Mouse (Mus musculus) embryonic facial prominence, embryonic 13.5 days (tissue): ENCODE data around the gene Tsen54. TPM values are rescaled to one million over a fixed set of nuclear protein-coding genes. Genes with fewer than 3 reads are reported as not detected.
"Not testable (repeated sequence)": the region's sequence is repeated elsewhere in the genome, so short reads cannot be mapped to it uniquely, and the experiment has no call there.

Source experiments
- ATAC-seq: fragments of 200-750 bp; cut with Nextera tagmentation; 2 replicates; pipeline ENCODE4 v1.8.0; 2017; ENCODE audit warnings: low read depth; ENCODE audit not compliant: insufficient number of reproducible peaks, insufficient read depth, low FRiP score, low TSS enrichment
- H3K27ac ChIP-seq: fragments of 300-500 bp; sonication (generic); 2 replicates; pipeline ENCODE4 v1.5.1; 2015; ENCODE audit warnings: moderate library complexity, mild to moderate bottlenecking, inconsistent platforms
- H3K27me3 ChIP-seq: fragments of 300-500 bp; sonication (generic); 2 replicates; pipeline ENCODE4 v1.6.1; 2015; ENCODE audit warnings: mild to moderate bottlenecking, inconsistent platforms
- H3K36me3 ChIP-seq: fragments of 300-500 bp; sonication (generic); 2 replicates; pipeline ENCODE4 v1.6.1; 2015; ENCODE audit warnings: mild to moderate bottlenecking, inconsistent platforms
- H3K4me1 ChIP-seq: fragments of 300-500 bp; sonication (generic); 2 replicates; pipeline ENCODE4 v1.6.1; 2015; ENCODE audit warnings: inconsistent platforms
- H3K4me2 ChIP-seq: fragments of 300-500 bp; sonication (generic); 2 replicates; pipeline ENCODE4 v1.6.1; 2015; ENCODE audit warnings: moderate library complexity, mild to moderate bottlenecking, inconsistent platforms
- H3K4me3 ChIP-seq: fragments of 300-500 bp; sonication (generic); 2 replicates; pipeline ENCODE4 v1.5.1; 2015; ENCODE audit warnings: mild to moderate bottlenecking, inconsistent platforms
- H3K9ac ChIP-seq: fragments of 300-500 bp; sonication (generic); 2 replicates; pipeline ENCODE4 v1.6.1; 2015; ENCODE audit warnings: mild to moderate bottlenecking, inconsistent platforms
- H3K9me3 ChIP-seq: fragments of 300-500 bp; sonication (generic); 2 replicates; pipeline ENCODE4 v1.6.1; 2016; ENCODE audit warnings: inconsistent platforms
- WGBS: fragments of 180-500 bp; shearing (Covaris S2); methylation state at CpG from one replicate; pipeline ENCODE4 v1.1.7; 2015; ENCODE audit warnings: mixed read lengths; 5-methylcytosine and 5-hydroxymethylcytosine counted together
- polyA plus RNA-seq: library from polyadenylated mRNA; unstranded; fragments of >200 nt; fragmentation: Nextera tagmentation; extraction: Ambion mirVana; gene quantifications from 2 replicates; pipeline ENCODE4 v1.2.1, GENCODE M21; 2015

Tsen54 gene
- polyA plus RNA-seq, 1 experiment from 2014 or later, result 31.3 TPM

- Histone ChIP-seq H3K9ac (no peak overlapping the region), H3K36me3 (peaks cover 9% of the 10 kb centered on the region; the same call in 1 of the 2 replicates), H3K4me2 (no peak overlapping the region), H3K9me3 (no peaks in the 10 kb centered on the region), H3K4me1 (peaks cover 36% of the 10 kb centered on the region), H3K27me3 (no peaks in the 10 kb centered on the region), H3K27ac (no peak overlapping the region), H3K4me3 (no peak overlapping the region)
- 53% methylated on average over 8 of the region's 8 CpGs for WGBS
- ATAC-seq, result no peak
Observed at GRCm38 (mm10) chr11:115844240-115844639, 29.7 kb downstream of the Tsen54 start.

GRCm38 (mm10) chr11:115845819-115846218 lies 31.3 kb downstream of the Tsen54 start:
- H3K9ac ChIP-seq, result no peak overlapping the region
- peaks cover 13% of the 10 kb centered on the region; the same call in 1 of the 2 replicates for H3K36me3 ChIP-seq
- no peaks in the 10 kb centered on the region for H3K9me3 ChIP-seq
- H3K4me1 ChIP-seq, result peaks cover 27% of the 10 kb centered on the region
- no peaks in the 10 kb centered on the region for H3K27me3 ChIP-seq
- H3K4me2 ChIP-seq, result no peak overlapping the region
- no peak overlapping the region for H3K4me3 ChIP-seq
- no peak overlapping the region for H3K27ac ChIP-seq
- WGBS, result 94% methylated on average over 2 of the region's 2 CpGs
- ATAC-seq, result no peak

- Histone ChIP-seq H3K9me3 (no peaks in the 10 kb centered on the region), H3K9ac (peak overlapping the region; percentile 32; the same call in 1 of the 2 replicates), H3K4me2 (no peak overlapping the region), H3K4me3 (no peak overlapping the region), H3K4me1 (peaks cover 13% of the 10 kb centered on the region), H3K27ac (no peak overlapping the region), H3K36me3 (peaks cover 8% of the 10 kb centered on the region; the same call in 1 of the 2 replicates), H3K27me3 (peaks cover 45% of the 10 kb centered on the region)
- no peak for ATAC-seq
- WGBS, result 78% methylated on average over 6 of the region's 6 CpGs
Observed at GRCm38 (mm10) chr11:115854674-115855073, 40.1 kb downstream of the Tsen54 start.

GRCm38 (mm10) chr11:115857146-115857545 lies 42.6 kb downstream of the Tsen54 start:
- not testable (repeated sequence) for H3K9ac ChIP-seq, H3K4me2 ChIP-seq, H3K27ac ChIP-seq, H3K36me3 ChIP-seq, ATAC-seq, H3K9me3 ChIP-seq, H3K4me3 ChIP-seq
- Histone ChIP-seq H3K4me1 (peaks cover 13% of the 10 kb centered on the region), H3K27me3 (peaks cover 70% of the 10 kb centered on the region)
- WGBS, result 93% methylated on average over 4 of the region's 4 CpGs

GRCm38 (mm10) chr11:115857936-115858335 lies 43.4 kb downstream of the Tsen54 start:
- Histone ChIP-seq H3K9me3 (no peaks in the 10 kb centered on the region), H3K4me3 (0 out of 2 replicates have a peak overlapping the region, but pooled peaks have one; percentile 44), H3K4me1 (peaks cover 13% of the 10 kb centered on the region), H3K36me3 (no peaks in the 10 kb centered on the region), H3K4me2 (no peak overlapping the region), H3K9ac (no peak overlapping the region), H3K27me3 (peaks cover 71% of the 10 kb centered on the region), H3K27ac (no peak overlapping the region)
- WGBS, result 52% methylated on average over 13 of the region's 13 CpGs
- ATAC-seq, result no peak

- H3K36me3 ChIP-seq, result no peaks in the 10 kb centered on the region
- peak within 1 kb of the TSS; percentile 44 for H3K4me3 ChIP-seq
- H3K27ac ChIP-seq, result no peak within 1 kb of the TSS
- H3K4me2 ChIP-seq, result peak within 1 kb of the TSS; percentile 66
- peak within 1 kb of the TSS; percentile 60 for H3K9ac ChIP-seq
- no peak for ATAC-seq
- 9% methylated on average over 27 of the region's 27 CpGs for WGBS
- H3K4me1 ChIP-seq, result peaks cover 13% of the 10 kb centered on the region
- H3K9me3 ChIP-seq, result no peaks in the 10 kb centered on the region
- peaks cover 71% of the 10 kb centered on the region for H3K27me3 ChIP-seq
Observed at GRCm38 (mm10) chr11:115858354-115858753, 43.8 kb downstream of the Tsen54 start, which contains the start of gene Myo15b. Gene Myo15b, plus strand, starts transcription at chr11:115858406.

GRCm38 (mm10) chr11:115859143-115859945 lies 44.8 kb downstream of the Tsen54 start:
- Histone ChIP-seq H3K9me3 (no peaks in the 10 kb centered on the region), H3K9ac (peak overlapping the region; percentile 60), H3K4me3 (peak overlapping the region; percentile 44), H3K27me3 (peaks cover 71% of the 10 kb centered on the region), H3K4me2 (peak overlapping the region; percentile 66), H3K36me3 (no peaks in the 10 kb centered on the region), H3K4me1 (peaks cover 13% of the 10 kb centered on the region), H3K27ac (no peak overlapping the region)
- ATAC-seq, result 0 out of 2 replicates have a peak, but pooled peaks have one; percentile 43
- 2% methylated on average over 72 of the region's 75 CpGs for WGBS

GRCm38 (mm10) chr11:115863895-115864294 lies 49.4 kb downstream of the Tsen54 start:
- Histone ChIP-seq H3K27ac (no peak overlapping the region), H3K4me2 (no peak overlapping the region), H3K4me3 (no peak overlapping the region), H3K9ac (no peak overlapping the region), H3K9me3 (no peaks in the 10 kb centered on the region), H3K4me1 (peaks cover 7% of the 10 kb centered on the region), H3K36me3 (no peaks in the 10 kb centered on the region), H3K27me3 (peaks cover 33% of the 10 kb centered on the region)
- no peak for ATAC-seq
- WGBS, result 87% methylated on average over 8 of the region's 8 CpGs

- no peaks in the 10 kb centered on the region for H3K9me3 ChIP-seq
- H3K27me3 ChIP-seq, result no peaks in the 10 kb centered on the region
- H3K9ac ChIP-seq, result no peak overlapping the region
- ATAC-seq, result no peak
- no peak overlapping the region for H3K4me2 ChIP-seq
- no peaks in the 10 kb centered on the region for H3K36me3 ChIP-seq
- H3K27ac ChIP-seq, result no peak overlapping the region
- 84% methylated on average over 8 of the region's 8 CpGs for WGBS
- H3K4me1 ChIP-seq, result no peaks in the 10 kb centered on the region
- no peak overlapping the region for H3K4me3 ChIP-seq
Observed at GRCm38 (mm10) chr11:115869393-115869792, 54.9 kb downstream of the Tsen54 start.

GRCm38 (mm10) chr11:115872437-115872836 lies 57.9 kb downstream of the Tsen54 start:
- H3K36me3 ChIP-seq, result no peaks in the 10 kb centered on the region
- H3K9ac ChIP-seq, result no peak overlapping the region
- H3K4me1 ChIP-seq, result no peaks in the 10 kb centered on the region
- H3K27ac ChIP-seq, result no peak overlapping the region
- ATAC-seq, result no peak
- H3K4me3 ChIP-seq, result no peak overlapping the region
- 53% methylated on average over 4 of the region's 4 CpGs for WGBS
- no peaks in the 10 kb centered on the region for H3K9me3 ChIP-seq
- no peaks in the 10 kb centered on the region for H3K27me3 ChIP-seq
- H3K4me2 ChIP-seq, result no peak overlapping the region
